Mouse (Mus musculus) liver, embryonic 11.5 days (tissue): Measurements from ENCODE around the gene Nyx. TPM values are rescaled to one million over a fixed set of nuclear protein-coding genes. Genes with fewer than 3 reads are reported as not detected.

Source experiments
- ATAC-seq: fragments of 200-750 bp; cut with Nextera tagmentation; replicated peaks from 2 replicates; pipeline ENCODE4 v1.8.0; 2017; ENCODE audit warnings: moderate number of reproducible peaks, mild to moderate bottlenecking, moderate TSS enrichment, moderate library complexity; ENCODE audit not compliant: low FRiP score
- DNase-seq: peaks from one replicate; pipeline ENCODE4 v3.0.0-alpha.2; 2017; ENCODE audit warnings: low spot score
- H3K27ac ChIP-seq: fragments of 300-500 bp; sonication (generic); 2 replicates; pipeline ENCODE4 v1.5.1; 2014; ENCODE audit warnings: mild to moderate bottlenecking, low read depth, low read length, control low read depth
- H3K27me3 ChIP-seq: fragments of 300-500 bp; sonication (generic); replicated peaks from 2 replicates; pipeline ENCODE4 v1.6.1; 2014; ENCODE audit warnings: low read length, mixed read lengths; ENCODE audit not compliant: control insufficient read depth, insufficient read depth
- H3K36me3 ChIP-seq: fragments of 300-500 bp; sonication (generic); 2 replicates; pipeline ENCODE4 v1.6.1; 2014; ENCODE audit warnings: mild to moderate bottlenecking, low read length, moderate library complexity, mixed read lengths; ENCODE audit not compliant: control insufficient read depth, insufficient read depth
- H3K4me1 ChIP-seq: fragments of 300-500 bp; sonication (generic); replicated peaks from 2 replicates; pipeline ENCODE4 v1.6.1; 2014; ENCODE audit warnings: low read length, mixed read lengths; ENCODE audit not compliant: control insufficient read depth, insufficient read depth
- H3K4me2 ChIP-seq: fragments of 300-500 bp; sonication (generic); 2 replicates; pipeline ENCODE4 v1.6.1; 2014; ENCODE audit warnings: mild to moderate bottlenecking, control low read depth, moderate library complexity
- H3K4me3 ChIP-seq: fragments of 300-500 bp; sonication (generic); 2 replicates; pipeline ENCODE4 v1.5.1; 2014; ENCODE audit warnings: low read depth, low read length, control low read depth
- H3K9ac ChIP-seq: fragments of 300-500 bp; sonication (generic); 2 replicates; pipeline ENCODE4 v1.6.1; 2014; ENCODE audit warnings: low read depth, low read length, control low read depth
- H3K9me3 ChIP-seq: fragments of 300-500 bp; sonication (generic); 2 replicates; pipeline ENCODE4 v1.6.1; 2016; ENCODE audit warnings: low read length, inconsistent platforms, mixed read lengths; ENCODE audit not compliant: control insufficient read depth
- WGBS: fragments of 180-500 bp; shearing (Covaris S2); extraction: QIAGEN DNeasy Blood & Tissue Kit; methylation state at CpG from one replicate; pipeline ENCODE4 v1.1.7; 2014; 5-methylcytosine and 5-hydroxymethylcytosine counted together
- polyA plus RNA-seq: library from polyadenylated mRNA; unstranded; fragments of >200 nt; fragmentation: Nextera tagmentation; extraction: Ambion mirVana; gene quantifications from 2 replicates; pipeline ENCODE4 v1.2.1, GENCODE M21; 2014

Gene Nyx
- polyA plus RNA-seq, 1 experiment from 2014 or later: not detected

DNA sequence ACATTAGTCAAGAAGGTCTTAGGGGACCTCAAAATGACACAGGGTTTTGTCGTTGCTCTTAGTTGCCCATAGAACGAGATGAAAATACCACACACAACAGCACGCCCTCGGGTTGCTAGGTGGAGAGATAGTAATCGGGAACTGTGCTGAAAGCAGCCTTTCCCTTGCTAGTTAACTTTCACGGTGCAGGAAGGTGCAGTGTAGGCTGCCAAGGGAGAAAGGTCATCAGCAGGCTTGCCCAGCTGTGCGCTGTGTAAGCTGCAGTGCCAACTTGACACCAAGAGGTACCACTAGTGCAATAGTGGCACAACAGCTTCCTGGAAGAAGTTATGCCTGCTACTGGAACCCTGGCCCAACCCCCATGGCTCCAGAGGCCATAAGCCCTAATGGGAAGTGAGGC lies 38.5 kb downstream of the Nyx start:
- no peak overlapping the region for H3K9ac ChIP-seq
- no peaks in the 10 kb centered on the region for H3K36me3 ChIP-seq
- H3K9me3 ChIP-seq: no peaks in the 10 kb centered on the region
- H3K27ac ChIP-seq: no peak overlapping the region
- DNase-seq (no peak), ATAC-seq (no peak)
- H3K4me3 ChIP-seq: no peak overlapping the region
- H3K4me2 ChIP-seq: no peak overlapping the region
- 76% methylated on average over 7 of the region's 7 CpGs for WGBS
- H3K27me3 ChIP-seq: no peaks in the 10 kb centered on the region; the same call in 1 of the 2 replicates
- no peaks in the 10 kb centered on the region for H3K4me1 ChIP-seq

DNA sequence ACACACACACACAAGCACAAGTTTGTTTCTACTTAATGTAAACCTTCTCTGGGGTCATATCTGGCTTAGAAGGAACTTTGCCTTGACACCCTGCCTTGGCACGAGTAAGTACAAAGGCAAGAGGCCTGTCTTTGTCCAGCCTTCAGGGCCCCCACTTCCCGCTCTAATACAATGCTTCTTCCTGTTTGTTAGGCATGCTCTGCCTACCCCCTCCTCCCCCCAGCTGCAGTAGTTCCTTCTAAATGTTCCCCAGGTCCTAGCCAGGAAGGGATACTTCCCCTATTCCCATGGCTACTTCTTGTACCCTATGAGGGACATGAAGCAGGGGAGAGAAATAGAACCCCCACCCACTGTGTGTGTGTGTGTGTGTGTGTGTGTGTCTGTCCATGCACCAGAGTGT lies 40.5 kb downstream of the Nyx start:
- Histone ChIP-seq H3K9ac (no peak overlapping the region), H3K4me3 (no peak overlapping the region), H3K4me1 (no peaks in the 10 kb centered on the region), H3K27ac (no peak overlapping the region), H3K4me2 (no peak overlapping the region), H3K27me3 (no peaks in the 10 kb centered on the region; the same call in 1 of the 2 replicates), H3K36me3 (no peaks in the 10 kb centered on the region), H3K9me3 (no peaks in the 10 kb centered on the region)
- 63% methylated on average over 2 of the region's 2 CpGs for WGBS
- ATAC-seq (no peak), DNase-seq (no peak)

DNA sequence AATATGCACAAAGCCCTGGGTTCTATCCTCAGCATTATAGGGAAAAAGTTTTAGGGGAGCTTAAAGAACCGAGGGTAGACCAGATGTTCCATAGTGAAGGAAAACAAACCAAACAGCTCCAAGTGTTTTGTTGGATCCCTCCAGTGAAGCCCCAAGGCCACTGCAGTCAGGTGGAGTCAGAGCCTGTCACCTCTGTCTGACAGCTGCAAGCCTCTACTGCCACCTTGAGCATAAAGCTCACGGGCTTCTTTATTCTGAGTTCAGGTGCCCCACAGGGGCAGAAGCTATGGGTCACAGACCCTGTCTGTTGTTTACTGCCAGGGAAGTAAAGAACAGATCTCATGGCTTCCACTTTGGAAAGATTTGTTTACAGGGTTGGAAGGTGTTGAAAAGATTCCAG lies 47.2 kb downstream of the Nyx start:
- DNase-seq (no peak), ATAC-seq (no peak)
- H3K4me1 ChIP-seq: no peaks in the 10 kb centered on the region
- no peak overlapping the region for H3K9ac ChIP-seq
- H3K27ac ChIP-seq: no peak overlapping the region
- H3K4me2 ChIP-seq: no peak overlapping the region
- no peaks in the 10 kb centered on the region for H3K9me3 ChIP-seq
- 0 out of 2 replicates have a peak, but pooled peaks cover 4% of the 10 kb centered on the region for H3K27me3 ChIP-seq
- WGBS: 54% methylated on average over 2 of the region's 2 CpGs
- H3K4me3 ChIP-seq: no peak overlapping the region
- H3K36me3 ChIP-seq: no peaks in the 10 kb centered on the region

DNA sequence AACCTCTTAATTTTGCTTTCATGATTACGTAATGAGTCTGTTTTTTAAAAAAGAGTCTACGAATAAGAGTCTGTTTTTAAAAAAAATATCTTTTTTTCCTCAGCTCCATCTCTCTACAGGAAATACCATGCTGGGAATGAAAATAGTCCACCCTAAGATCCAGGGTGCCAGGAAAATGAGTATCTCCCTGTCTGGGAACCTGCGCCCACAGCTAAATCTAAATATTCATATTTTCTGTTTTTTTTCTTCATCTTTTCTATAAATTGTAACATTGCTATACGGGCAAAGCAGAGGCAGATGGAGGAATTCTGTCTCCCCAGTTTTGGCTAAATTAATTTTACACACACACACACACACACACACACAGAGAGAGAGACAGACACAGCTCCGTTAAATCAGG lies 48.0 kb downstream of the Nyx start:
- no peaks in the 10 kb centered on the region for H3K4me1 ChIP-seq
- no peak overlapping the region for H3K4me3 ChIP-seq
- H3K27ac ChIP-seq: no peak overlapping the region
- H3K36me3 ChIP-seq: no peaks in the 10 kb centered on the region
- DNase-seq (no peak), ATAC-seq (no peak)
- H3K27me3 ChIP-seq: 0 out of 2 replicates have a peak, but pooled peaks cover 4% of the 10 kb centered on the region
- H3K9ac ChIP-seq: no peak overlapping the region
- no peaks in the 10 kb centered on the region for H3K9me3 ChIP-seq
- no peak overlapping the region for H3K4me2 ChIP-seq
- 81% methylated on average over 5 of the region's 5 CpGs for WGBS

DNA sequence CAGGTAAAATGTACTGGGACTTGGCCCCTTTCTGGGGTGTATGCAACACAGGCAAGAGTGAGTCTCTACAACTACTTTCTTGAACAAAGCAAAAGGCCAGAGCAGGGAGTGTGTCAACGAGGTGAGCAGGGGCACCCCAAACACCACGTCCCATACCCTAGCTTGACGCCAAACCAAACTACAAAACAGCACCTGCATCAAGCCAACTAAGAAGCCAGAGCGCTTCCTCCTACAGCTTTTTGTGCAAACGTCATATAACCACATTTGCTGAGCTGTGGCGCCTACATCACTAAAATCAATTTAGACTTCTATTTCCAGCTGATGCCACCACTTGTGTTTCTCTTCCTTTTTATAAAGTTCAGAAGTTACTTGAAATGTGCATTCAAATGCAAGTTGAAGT lies 50.5 kb downstream of the Nyx start:
- H3K27me3 ChIP-seq: 0 out of 2 replicates have a peak, but pooled peaks cover 4% of the 10 kb centered on the region
- H3K9ac ChIP-seq: no peak overlapping the region
- DNase-seq (no peak), ATAC-seq (no peak)
- no peaks in the 10 kb centered on the region for H3K9me3 ChIP-seq
- no peaks in the 10 kb centered on the region for H3K4me1 ChIP-seq
- no peaks in the 10 kb centered on the region for H3K36me3 ChIP-seq
- no peak overlapping the region for H3K4me3 ChIP-seq
- no peak overlapping the region for H3K4me2 ChIP-seq
- 77% methylated on average over 6 of the region's 6 CpGs for WGBS
- no peak overlapping the region for H3K27ac ChIP-seq

DNA sequence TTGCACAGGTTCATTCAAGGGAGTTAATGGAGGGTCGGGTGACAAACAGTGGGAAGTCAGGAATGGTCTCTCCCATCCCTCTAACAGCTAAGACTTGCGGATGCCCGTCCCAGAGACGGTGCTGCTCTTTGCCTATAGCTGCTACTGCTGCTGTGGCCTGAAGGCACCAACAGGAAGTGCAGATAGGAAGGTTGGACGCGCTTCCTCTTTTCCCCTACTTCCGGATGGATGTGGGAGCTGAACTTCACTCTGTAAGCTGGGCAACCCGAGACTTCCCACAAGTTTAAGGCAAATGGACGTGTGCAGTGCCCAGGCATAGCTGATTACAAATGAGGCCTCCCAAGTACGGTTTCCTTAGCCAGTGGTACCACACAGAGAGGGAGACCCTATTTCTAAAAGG lies 52.1 kb downstream of the Nyx start:
- H3K27ac ChIP-seq: no peak overlapping the region
- no peak for DNase-seq
- no peaks in the 10 kb centered on the region for H3K9me3 ChIP-seq
- 44% methylated on average over 10 of the region's 10 CpGs for WGBS
- H3K36me3 ChIP-seq: no peaks in the 10 kb centered on the region
- no peaks in the 10 kb centered on the region for H3K4me1 ChIP-seq
- ATAC-seq: no peak
- H3K9ac ChIP-seq: no peak overlapping the region
- 0 out of 2 replicates have a peak, but pooled peaks cover 7% of the 10 kb centered on the region for H3K27me3 ChIP-seq
- H3K4me2 ChIP-seq: no peak overlapping the region
- no peak overlapping the region for H3K4me3 ChIP-seq

DNA sequence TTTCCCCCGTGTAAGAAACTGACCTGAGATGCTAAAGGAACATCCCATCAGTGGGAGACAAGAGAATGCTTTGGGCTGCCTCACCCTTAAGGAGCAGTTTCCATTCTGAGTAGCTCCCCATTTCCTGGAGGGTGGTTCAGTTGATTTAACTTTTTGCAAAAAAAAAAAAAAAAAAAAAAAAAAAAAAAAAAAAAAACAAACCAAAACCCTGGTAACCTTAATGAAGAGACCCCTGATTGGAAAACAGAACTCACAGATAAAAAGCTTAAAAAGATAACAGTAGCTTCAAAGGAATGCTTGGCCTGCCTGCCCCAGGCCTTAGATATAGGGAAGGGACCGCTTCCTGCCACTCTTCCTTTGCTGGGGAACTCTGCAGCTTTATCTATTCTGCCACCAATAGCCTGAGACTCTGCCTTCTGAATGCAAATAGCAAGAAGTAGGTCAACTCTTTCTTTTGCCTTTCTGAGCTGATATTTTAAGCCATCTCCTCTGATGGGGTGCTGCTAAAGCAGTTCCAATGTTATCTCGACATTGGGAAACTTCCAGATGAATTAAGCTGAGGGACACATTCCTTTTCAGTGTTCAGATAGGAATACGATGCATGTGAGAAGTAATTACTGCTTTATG lies 53.0 kb downstream of the Nyx start:
- Histone ChIP-seq H3K4me2 (no peak overlapping the region), H3K36me3 (no peaks in the 10 kb centered on the region), H3K4me1 (no peaks in the 10 kb centered on the region), H3K9me3 (no peaks in the 10 kb centered on the region), H3K27ac (no peak overlapping the region), H3K4me3 (no peak overlapping the region), H3K9ac (no peak overlapping the region), H3K27me3 (0 out of 2 replicates have a peak, but pooled peaks cover 4% of the 10 kb centered on the region)
- WGBS: 40% methylated on average over 4 of the region's 4 CpGs
- ATAC-seq (no peak), DNase-seq (no peak)

DNA sequence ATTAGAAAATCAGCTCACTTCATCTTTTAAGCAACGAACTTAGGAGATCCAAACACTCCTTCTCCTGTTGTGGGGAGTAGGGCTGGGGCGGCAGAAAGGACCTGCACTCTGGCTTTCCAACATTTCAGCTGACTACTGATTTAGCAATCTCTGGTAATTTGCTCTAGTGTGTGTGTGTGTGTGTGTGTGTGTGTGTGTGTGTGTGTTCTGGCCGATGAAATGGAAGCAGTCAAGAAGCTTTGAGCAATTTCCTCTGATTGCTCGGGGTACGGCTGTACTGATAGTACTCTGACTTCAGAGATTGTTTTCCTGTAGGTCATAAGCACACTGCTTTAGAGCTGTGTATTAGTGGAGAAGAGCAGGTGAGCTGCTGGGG lies 53.5 kb downstream of the Nyx start:
- Histone ChIP-seq H3K9ac (no peak overlapping the region), H3K27ac (no peak overlapping the region), H3K27me3 (0 out of 2 replicates have a peak, but pooled peaks cover 4% of the 10 kb centered on the region), H3K4me2 (no peak overlapping the region), H3K4me3 (no peak overlapping the region), H3K36me3 (no peaks in the 10 kb centered on the region), H3K4me1 (no peaks in the 10 kb centered on the region), H3K9me3 (no peaks in the 10 kb centered on the region)
- DNase-seq (no peak), ATAC-seq (no peak)
- 43% methylated on average over 5 of the region's 5 CpGs for WGBS

DNA sequence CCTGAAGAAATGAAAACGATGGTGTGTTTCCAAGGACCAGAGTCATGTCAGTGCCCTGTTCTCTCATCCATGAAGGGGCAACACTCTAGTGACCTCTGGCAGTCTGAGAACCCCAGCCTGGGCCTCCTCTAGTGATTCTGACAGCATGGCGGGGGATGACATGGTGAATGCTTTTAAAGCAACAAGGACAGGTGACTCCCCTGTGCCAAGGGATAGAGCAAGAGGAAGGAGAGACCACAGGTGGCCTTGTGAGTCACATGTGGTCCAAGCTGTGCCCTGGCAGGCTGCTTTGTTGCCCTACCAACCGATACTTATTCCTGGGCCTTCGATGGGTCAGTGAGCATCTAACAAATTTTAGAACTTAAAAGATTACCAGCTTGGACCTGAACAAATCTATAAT lies 54.7 kb downstream of the Nyx start:
- Histone ChIP-seq H3K4me2 (no peak overlapping the region), H3K4me3 (no peak overlapping the region), H3K4me1 (no peaks in the 10 kb centered on the region), H3K9me3 (no peaks in the 10 kb centered on the region), H3K27me3 (0 out of 2 replicates have a peak, but pooled peaks cover 4% of the 10 kb centered on the region), H3K9ac (no peak overlapping the region), H3K27ac (no peak overlapping the region), H3K36me3 (no peaks in the 10 kb centered on the region)
- ATAC-seq (no peak), DNase-seq (no peak)
- 78% methylated on average over 4 of the region's 4 CpGs for WGBS
